Mouse (Mus musculus) 3134 (cell line): ENCODE results near the gene Glyatl3.

Experiments
- DNase-seq: peaks from one replicate; pipeline ENCODE4 v3.0.0-alpha.2; 2011; ENCODE audit warnings: low spot score; ENCODE audit not compliant: insufficient read length; ENCODE audit errors: extremely low read depth

Gene Glyatl3

GRCm38 (mm10) chr17:40868952-40869747, 45.0 kb downstream of the Glyatl3 start:
- DNase-seq = no peak

GRCm38 (mm10) chr17:40855065-40855464, 59.1 kb downstream of the Glyatl3 start:
- DNase-seq = no peak
